ENCODE assay signal across 19 mouse cellular contexts in genomic region chr1:53746001-53746400, GRCm38 (mm10). TPM values are rescaled to one million over a fixed set of nuclear protein-coding genes. Genes with fewer than 3 reads are reported as not detected.
"Had no signal": no experiment of that assay in that cellular context is flagged by ENCODE, and none has a peak within 500 bp of the region (broad histone marks: within the 10 kb centered on the region; RNA-seq: fewer than 3 reads in every experiment).

No protein-coding gene starts in this region.

- H3K4me1 ChIP-seq: lung, embryonic 15.5 days; midbrain, embryonic 13.5 days; midbrain, embryonic 15.5 days; neural tube, embryonic 12.5 days; stomach, embryonic 15.5 days had no signal

- H3K27ac ChIP-seq: lung, embryonic 15.5 days; macrophage; midbrain, embryonic 13.5 days; midbrain, embryonic 15.5 days; neural tube, embryonic 12.5 days; stomach, embryonic 15.5 days; stomach, postnatal 0 days had no signal

- H3K9me3 ChIP-seq: lung, embryonic 15.5 days; megakaryocyte, embryonic 14.5 days; midbrain, embryonic 13.5 days; midbrain, embryonic 15.5 days; neural tube, embryonic 12.5 days; stomach, embryonic 15.5 days had no signal

- DNase-seq: lung, adult 2 months; lung, postnatal 14 days; lung, postnatal 36 days; right cerebral cortex, postnatal 14 days; thymus, adult 2 months; thymus, postnatal 25 days; thymus, postnatal 4 days had no signal

- H3K4me2 ChIP-seq: lung, embryonic 15.5 days; midbrain, embryonic 11.5 days; midbrain, embryonic 13.5 days; midbrain, embryonic 15.5 days; neural tube, embryonic 12.5 days; stomach, embryonic 15.5 days had no signal

- H3K27me3 ChIP-seq: lung, embryonic 15.5 days; megakaryocyte, embryonic 14.5 days; midbrain, embryonic 13.5 days; midbrain, embryonic 15.5 days; neural tube, embryonic 12.5 days; stomach, embryonic 15.5 days had no signal

- H3K4me3 ChIP-seq: lung, embryonic 15.5 days; megakaryocyte, embryonic 14.5 days; midbrain, embryonic 13.5 days; midbrain, embryonic 15.5 days; neural tube, embryonic 12.5 days; stomach, embryonic 15.5 days had no signal

- H3K9ac ChIP-seq: lung, embryonic 15.5 days; midbrain, embryonic 13.5 days; midbrain, embryonic 15.5 days; neural tube, embryonic 12.5 days; stomach, embryonic 15.5 days had no signal

- ATAC-seq: lung, postnatal 0 days; midbrain, embryonic 13.5 days; midbrain, embryonic 15.5 days had no signal

- H3K36me3 ChIP-seq: lung, embryonic 15.5 days; midbrain, embryonic 13.5 days; midbrain, embryonic 15.5 days; neural tube, embryonic 12.5 days; stomach, embryonic 15.5 days had no signal

RNA-seq across cellular contexts. Expression of gene Dnah7a, which starts 39.4 kb away (rescaled TPM):
- total RNA-seq: neutrophil, adult 5-6 weeks had no signal
- polyA plus RNA-seq: macrophage; spleen, adult 2 months had no signal
